Mouse (Mus musculus) bone marrow, adult 2 months (tissue): Measurements from ENCODE around the gene Faap20.

Source experiments
- CTCF ChIP-seq: fragments of 200-500 bp; IDR thresholded peaks from 2 replicates; pipeline ENCODE4 v1.5.1; 2011; ENCODE audit warnings: low read length, control low read depth; ENCODE audit not compliant: control insufficient read depth, insufficient read depth
- POLR2A ChIP-seq: fragments of 200-500 bp; IDR thresholded peaks from 2 replicates; pipeline ENCODE4 v1.6.1; 2011; ENCODE audit warnings: low read depth, mild to moderate bottlenecking, control low read depth, low read length, borderline replicate concordance; ENCODE audit not compliant: control insufficient read depth

- TF ChIP-seq CTCF (no peak), POLR2A (no peak)
Measured at GRCm38 (mm10) chr4:155236737-155237385, 12.7 kb upstream of the Faap20 start.
